21 mouse cellular contexts compared by ENCODE assay signal in genomic region chr12:111791474-111792104, GRCm38 (mm10). TPM values are rescaled to one million over a fixed set of nuclear protein-coding genes. Genes with fewer than 3 reads are reported as not detected.
DNase-seq lines count a peak whose midpoint lies in the region; ATAC-seq lines count a peak whose summit lies in the region.
"Had no signal": no experiment of that assay in that cellular context is flagged by ENCODE, and none has a peak within 500 bp of the region (broad histone marks: within the 10 kb centered on the region; RNA-seq: fewer than 3 reads in every experiment).

No protein-coding gene starts in this region.

- peaks cover 99% of the 10 kb centered on the region for H3K36me3 ChIP-seq in hindbrain, embryonic 13.5 days
- peaks cover 58% of the 10 kb centered on the region for H3K36me3 ChIP-seq in hindbrain, embryonic 16.5 days (ENCODE audit: control insufficient read depth, insufficient read depth, low read length)
- peaks cover 100% of the 10 kb centered on the region for H3K36me3 ChIP-seq in megakaryocyte, embryonic 14.5 days (replicated peaks; ENCODE audit: low read length)
- H3K36me3 ChIP-seq in midbrain, embryonic 16.5 days (ENCODE audit: control insufficient read depth, insufficient read depth, low read length), result peaks cover 52% of the 10 kb centered on the region

- H3K4me2 ChIP-seq in hindbrain, embryonic 13.5 days, result no peak overlapping the region
- H3K4me2 ChIP-seq in hindbrain, embryonic 16.5 days (ENCODE audit: low read length), result no peak overlapping the region
- H3K4me2 ChIP-seq in midbrain, embryonic 16.5 days (ENCODE audit: low read length), result no peak overlapping the region
- H3K4me2 ChIP-seq: embryonic facial prominence, embryonic 13.5 days; heart, embryonic 11.5 days; intestine, embryonic 15.5 days; limb, embryonic 15.5 days; neural tube, embryonic 12.5 days; stomach, embryonic 15.5 days had no signal

- no peak overlapping the region for H3K9ac ChIP-seq in hindbrain, embryonic 13.5 days
- H3K9ac ChIP-seq in hindbrain, embryonic 16.5 days (ENCODE audit: low read depth, low read length), result no peak overlapping the region
- no peak overlapping the region for H3K9ac ChIP-seq in midbrain, embryonic 16.5 days (ENCODE audit: low read depth, low read length)
- H3K9ac ChIP-seq: embryonic facial prominence, embryonic 13.5 days; intestine, embryonic 15.5 days; limb, embryonic 15.5 days; neural tube, embryonic 12.5 days; stomach, embryonic 15.5 days had no signal

- ATAC-seq in hindbrain, embryonic 13.5 days (ENCODE audit: low FRiP score), result no peak
- no peak for ATAC-seq in hindbrain, embryonic 16.5 days
- no peak for ATAC-seq in megakaryocyte, adult 5-6 weeks (ENCODE audit: poor library complexity, severe bottlenecking)
- no peak for ATAC-seq in midbrain, embryonic 16.5 days
- no peak for ATAC-seq in CD4-positive, CD25-positive, alpha-beta regulatory T cell, adult 4 months
- ATAC-seq: intestine, embryonic 15.5 days; lung, postnatal 0 days had no signal

- H3K4me3 ChIP-seq in hindbrain, embryonic 13.5 days, result no peak overlapping the region
- no peak overlapping the region for H3K4me3 ChIP-seq in hindbrain, embryonic 16.5 days (ENCODE audit: low read length)
- H3K4me3 ChIP-seq in megakaryocyte, embryonic 14.5 days (replicated peaks), result peak overlapping the region; percentile 3
- no peak overlapping the region for H3K4me3 ChIP-seq in midbrain, embryonic 16.5 days (ENCODE audit: low read depth, low read length)
- H3K4me3 ChIP-seq: embryonic facial prominence, embryonic 13.5 days; intestine, embryonic 15.5 days; limb, embryonic 15.5 days; neural tube, embryonic 12.5 days; stomach, embryonic 15.5 days had no signal

- no peaks in the 10 kb centered on the region for H3K27me3 ChIP-seq in hindbrain, embryonic 13.5 days
- no peaks in the 10 kb centered on the region for H3K27me3 ChIP-seq in hindbrain, embryonic 16.5 days (replicated peaks; ENCODE audit: control insufficient read depth, insufficient read depth, low read length)
- no peaks in the 10 kb centered on the region for H3K27me3 ChIP-seq in megakaryocyte, embryonic 14.5 days (replicated peaks)
- no peaks in the 10 kb centered on the region for H3K27me3 ChIP-seq in midbrain, embryonic 16.5 days (ENCODE audit: control insufficient read depth, insufficient read depth, low read depth, low read length)
- H3K27me3 ChIP-seq: embryonic facial prominence, embryonic 13.5 days; intestine, embryonic 15.5 days; limb, embryonic 15.5 days; neural tube, embryonic 12.5 days; stomach, embryonic 15.5 days had no signal

- H3K27ac ChIP-seq in hindbrain, embryonic 13.5 days, result peak overlapping the region; percentile 66
- H3K27ac ChIP-seq in hindbrain, embryonic 16.5 days (ENCODE audit: low read depth, low read length), result no peak overlapping the region
- 0 out of 2 replicates have a peak overlapping the region, but pooled peaks have one; percentile 1 for H3K27ac ChIP-seq in midbrain, embryonic 16.5 days (ENCODE audit: low read length)
- H3K27ac ChIP-seq: embryonic facial prominence, embryonic 13.5 days; intestine, embryonic 15.5 days; limb, embryonic 15.5 days; neural tube, embryonic 12.5 days; stomach, embryonic 15.5 days had no signal

- peaks cover 8% of the 10 kb centered on the region; the same call in 1 of the 2 replicates for H3K4me1 ChIP-seq in hindbrain, embryonic 13.5 days (replicated peaks)
- no peaks in the 10 kb centered on the region for H3K4me1 ChIP-seq in hindbrain, embryonic 16.5 days (ENCODE audit: control insufficient read depth, insufficient read depth, low read depth, low read length)
- peaks cover 23% of the 10 kb centered on the region; the same call in 1 of the 2 replicates for H3K4me1 ChIP-seq in megakaryocyte, embryonic 14.5 days
- no peaks in the 10 kb centered on the region; the same call in 1 of the 2 replicates for H3K4me1 ChIP-seq in midbrain, embryonic 16.5 days (ENCODE audit: control insufficient read depth, insufficient read depth, low read length)
- H3K4me1 ChIP-seq: embryonic facial prominence, embryonic 13.5 days; intestine, embryonic 15.5 days; limb, embryonic 15.5 days; stomach, embryonic 15.5 days had no signal

- 84% methylated on average over 13 of the region's 13 CpGs for WGBS in hindbrain, embryonic 13.5 days
- 82% methylated on average over 13 of the region's 13 CpGs for WGBS in hindbrain, embryonic 16.5 days
- WGBS in midbrain, embryonic 16.5 days, result 74% methylated on average over 13 of the region's 13 CpGs

- intact Hi-C loops in gastrocnemius, postnatal 14 days (cut with DNase I; ENCODE audit: low total_unique reads), result no loop called here

- peak; percentile 69 for DNase-seq in brain, adult 2 months (ENCODE audit: low read depth, low spot score)
- DNase-seq in gastrocnemius, postnatal 14 days, result no peak
- DNase-seq: cerebellum, adult 18-20 months; gastrocnemius, postnatal 36 days; heart, postnatal 36 days; layer of hippocampus, adult 9-11 months; spleen, adult 18-20 months; thymus, postnatal 36 days had no signal

- H3K9me3 ChIP-seq in hindbrain, embryonic 13.5 days, result no peaks in the 10 kb centered on the region
- H3K9me3 ChIP-seq in hindbrain, embryonic 16.5 days (ENCODE audit: control insufficient read depth, low read length), result no peaks in the 10 kb centered on the region
- H3K9me3 ChIP-seq in megakaryocyte, embryonic 14.5 days, result no peaks in the 10 kb centered on the region
- no peaks in the 10 kb centered on the region for H3K9me3 ChIP-seq in midbrain, embryonic 16.5 days (replicated peaks; ENCODE audit: control insufficient read depth, low read length, poor library complexity, severe bottlenecking)
- H3K9me3 ChIP-seq: embryonic facial prominence, embryonic 13.5 days; intestine, embryonic 15.5 days; limb, embryonic 15.5 days; neural tube, embryonic 12.5 days; stomach, embryonic 15.5 days had no signal

RNA-seq across cellular contexts. Expression of gene Xrcc3, which starts 22.1 kb away (rescaled TPM):
- 3.1 and 3.6 TPM in 2 replicates for polyA plus RNA-seq in hindbrain, embryonic 13.5 days (2015; fragmentation: Nextera tagmentation; extraction: Ambion mirVana)
- polyA plus RNA-seq in hindbrain, embryonic 16.5 days (2015; fragmentation: Nextera tagmentation; extraction: Ambion mirVana), result 3.3 and 4.2 TPM in 2 replicates
- polyA plus RNA-seq in megakaryocyte, embryonic 14.5 days (2012; ENCODE audit: insufficient read depth, low replicate concordance), result 2.2 and 3.2 TPM in 2 replicates
- total RNA-seq in megakaryocyte, adult 5-6 weeks (2015), result 3.7 and 4.6 TPM in 2 replicates
- total RNA-seq in megakaryocyte, adult 5-6 weeks (2017), result 3.2 and 3.3 TPM in 2 replicates
- polyA plus RNA-seq in midbrain, embryonic 16.5 days (2015; fragmentation: Nextera tagmentation; extraction: Ambion mirVana), result 2.0 and 2.1 TPM in 2 replicates
- polyA plus RNA-seq in CD4-positive, CD25-positive, alpha-beta regulatory T cell, adult 4 months (2017; shearing (Covaris generic)), result 1 to 10 TPM; 3.8 to 4.7 TPM
- under 1 TPM; 0.53 to 0.86 TPM for total RNA-seq in gastrocnemius, postnatal 14 days (2021)

RNA-seq across cellular contexts. Expression of gene Zfyve21, which starts 22.4 kb away (rescaled TPM):
- polyA plus RNA-seq in hindbrain, embryonic 13.5 days (2015; fragmentation: Nextera tagmentation; extraction: Ambion mirVana), result 38.4 and 42.9 TPM in 2 replicates
- polyA plus RNA-seq in hindbrain, embryonic 16.5 days (2015; fragmentation: Nextera tagmentation; extraction: Ambion mirVana), result 44.7 and 46.9 TPM in 2 replicates
- polyA plus RNA-seq in megakaryocyte, embryonic 14.5 days (2012; ENCODE audit: insufficient read depth, low replicate concordance), result 15.3 and 16.7 TPM in 2 replicates
- total RNA-seq in megakaryocyte, adult 5-6 weeks (2015), result 10.5 and 14.8 TPM in 2 replicates
- 7.4 and 11.0 TPM in 2 replicates for total RNA-seq in megakaryocyte, adult 5-6 weeks (2017)
- 32.1 and 35.1 TPM in 2 replicates for polyA plus RNA-seq in midbrain, embryonic 16.5 days (2015; fragmentation: Nextera tagmentation; extraction: Ambion mirVana)
- polyA plus RNA-seq in CD4-positive, CD25-positive, alpha-beta regulatory T cell, adult 4 months (2017; shearing (Covaris generic)), result 1 to 10 TPM; 5.4 to 6.9 TPM
- total RNA-seq in gastrocnemius, postnatal 14 days (2021), result 10 to 100 TPM; 15.1 to 18.6 TPM

RNA-seq across cellular contexts. Expression of gene Klc1, which starts 32.9 kb away (rescaled TPM):
- 571 and 589 TPM in 2 replicates for polyA plus RNA-seq in hindbrain, embryonic 13.5 days (2015; fragmentation: Nextera tagmentation; extraction: Ambion mirVana)
- 630 and 654 TPM in 2 replicates for polyA plus RNA-seq in hindbrain, embryonic 16.5 days (2015; fragmentation: Nextera tagmentation; extraction: Ambion mirVana)
- polyA plus RNA-seq in megakaryocyte, embryonic 14.5 days (2012; ENCODE audit: insufficient read depth, low replicate concordance), result 21.5 and 66.3 TPM in 2 replicates
- 36.3 and 36.7 TPM in 2 replicates for total RNA-seq in megakaryocyte, adult 5-6 weeks (2015)
- 72.7 and 83.1 TPM in 2 replicates for total RNA-seq in megakaryocyte, adult 5-6 weeks (2017)
- 665 and 671 TPM in 2 replicates for polyA plus RNA-seq in midbrain, embryonic 16.5 days (2015; fragmentation: Nextera tagmentation; extraction: Ambion mirVana)
- 10 to 100 TPM; 17.8 to 20.6 TPM for polyA plus RNA-seq in CD4-positive, CD25-positive, alpha-beta regulatory T cell, adult 4 months (2017; shearing (Covaris generic))
- total RNA-seq in gastrocnemius, postnatal 14 days (2021), result 10 to 100 TPM; 53.4 to 62.2 TPM
